Mouse (Mus musculus): ENCODE measurements around the gene Kcnj8. TPM values are rescaled to one million over a fixed set of nuclear protein-coding genes. Genes with fewer than 3 reads are reported as not detected.

Gene Kcnj8
- polyA plus RNA-seq, 1 experiment from 2014 or later, result 55.3 TPM

Other genes with a start within 250 kb of the Kcnj8 start
- 0.22 TPM in 1 of 2 replicates, not detected in the other for gene Slco1a5, start 248.6 kb downstream of the Kcnj8 start, polyA plus RNA-seq (2014; fragmentation: Nextera tagmentation; extraction: Ambion mirVana)
- 14.2 and 15.5 TPM in 2 replicates for gene Pyroxd1, start 226.0 kb downstream of the Kcnj8 start, polyA plus RNA-seq (2014; fragmentation: Nextera tagmentation; extraction: Ambion mirVana)
- gene Recql, start 184.5 kb downstream of the Kcnj8 start, polyA plus RNA-seq (2014; fragmentation: Nextera tagmentation; extraction: Ambion mirVana), result 25.0 and 26.5 TPM in 2 replicates
- gene Golt1b, start 184.4 kb downstream of the Kcnj8 start, polyA plus RNA-seq (2014; fragmentation: Nextera tagmentation; extraction: Ambion mirVana), result 93.3 and 97.0 TPM in 2 replicates
- gene Spx, start 158.2 kb downstream of the Kcnj8 start, polyA plus RNA-seq (2014; fragmentation: Nextera tagmentation; extraction: Ambion mirVana), result 0.50 and 1.1 TPM in 2 replicates
- not detected in 2 replicates for gene Gys2, start 98.5 kb downstream of the Kcnj8 start, polyA plus RNA-seq (2014; fragmentation: Nextera tagmentation; extraction: Ambion mirVana)
- gene Ldhb, start 63.7 kb downstream of the Kcnj8 start, polyA plus RNA-seq (2014; fragmentation: Nextera tagmentation; extraction: Ambion mirVana), result 149 and 183 TPM in 2 replicates
- 18.2 and 18.7 TPM in 2 replicates for gene Abcc9, start 130.7 kb upstream of the Kcnj8 start, polyA plus RNA-seq (2014; fragmentation: Nextera tagmentation; extraction: Ambion mirVana)
- gene Cmas, start 185.1 kb upstream of the Kcnj8 start, polyA plus RNA-seq (2014; fragmentation: Nextera tagmentation; extraction: Ambion mirVana), result 109 and 112 TPM in 2 replicates
- gene Sult6b2, start 232.9 kb upstream of the Kcnj8 start, polyA plus RNA-seq (2014; fragmentation: Nextera tagmentation; extraction: Ambion mirVana), result 0.19 and 0.28 TPM in 2 replicates